Mouse (Mus musculus) embryonic facial prominence, embryonic 14.5 days (tissue): Measurements from ENCODE around the gene Sik2. TPM values are rescaled to one million over a fixed set of nuclear protein-coding genes. Genes with fewer than 3 reads are reported as not detected.

ENCODE experiments used
- ATAC-seq: fragments of 200-750 bp; cut with Nextera tagmentation; 2 replicates; pipeline ENCODE4 v1.8.0; 2017; ENCODE audit warnings: low read depth, moderate number of reproducible peaks, moderate TSS enrichment
- DNase-seq: peaks from one replicate; pipeline ENCODE4 v3.0.0-alpha.2; 2015; ENCODE audit warnings: low spot score
- H3K27ac ChIP-seq: fragments of 300-500 bp; sonication (generic); replicated peaks from 2 replicates; pipeline ENCODE4 v1.5.1; 2014; ENCODE audit warnings: low read depth, mild to moderate bottlenecking, low read length, moderate library complexity
- H3K27me3 ChIP-seq: fragments of 300-500 bp; sonication (generic); replicated peaks from 2 replicates; pipeline ENCODE4 v1.6.1; 2014; ENCODE audit warnings: low read length; ENCODE audit not compliant: control insufficient read depth, insufficient read depth
- H3K36me3 ChIP-seq: fragments of 300-500 bp; sonication (generic); 2 replicates; pipeline ENCODE4 v1.6.1; 2014; ENCODE audit warnings: low read length, mixed read lengths; ENCODE audit not compliant: control insufficient read depth, insufficient read depth
- H3K4me1 ChIP-seq: fragments of 300-500 bp; sonication (generic); 2 replicates; pipeline ENCODE4 v1.6.1; 2014; ENCODE audit warnings: antibody characterized with exemption, low read length; ENCODE audit not compliant: control insufficient read depth, insufficient read depth
- H3K4me2 ChIP-seq: fragments of 300-500 bp; sonication (generic); 2 replicates; pipeline ENCODE4 v1.6.1; 2014; ENCODE audit warnings: low read depth, mild to moderate bottlenecking, low read length, moderate library complexity, mixed read lengths
- H3K4me3 ChIP-seq: fragments of 300-500 bp; sonication (generic); 2 replicates; pipeline ENCODE4 v1.5.1; 2014; ENCODE audit warnings: low read depth, mild to moderate bottlenecking, low read length
- H3K9ac ChIP-seq: fragments of 300-500 bp; sonication (generic); 2 replicates; pipeline ENCODE4 v1.6.1; 2014; ENCODE audit warnings: low read depth, mild to moderate bottlenecking, low read length, moderate library complexity, mixed read lengths
- H3K9me3 ChIP-seq: fragments of 300-500 bp; sonication (generic); 2 replicates; pipeline ENCODE4 v1.6.1; 2016; ENCODE audit warnings: low read length; ENCODE audit not compliant: control insufficient read depth
- WGBS: fragments of 180-500 bp; shearing (Covaris S2); extraction: QIAGEN DNeasy Blood & Tissue Kit; methylation state at CpG from one replicate; pipeline ENCODE4 v1.1.7; 2014; 5-methylcytosine and 5-hydroxymethylcytosine counted together
- polyA plus RNA-seq: library from polyadenylated mRNA; unstranded; fragments of >200 nt; fragmentation: Nextera tagmentation; extraction: Ambion mirVana; gene quantifications from 2 replicates; pipeline ENCODE4 v1.2.1, GENCODE M21; 2014

Sik2 gene
- polyA plus RNA-seq, 1 experiment from 2014 or later: 15.8 TPM

GRCm38 (mm10) chr9:50875470-50875869, 133.4 kb downstream of the Sik2 start:
- 95% methylated on average over 4 of the region's 4 CpGs for WGBS
- no peaks in the 10 kb centered on the region for H3K9me3 ChIP-seq
- H3K4me1 ChIP-seq: no peaks in the 10 kb centered on the region
- ATAC-seq (no peak), DNase-seq (no peak)
- peaks cover 82% of the 10 kb centered on the region for H3K36me3 ChIP-seq
- H3K27me3 ChIP-seq: no peaks in the 10 kb centered on the region
- no peak overlapping the region for H3K4me3 ChIP-seq
- H3K4me2 ChIP-seq: no peak overlapping the region
- H3K9ac ChIP-seq: no peak overlapping the region
- no peak overlapping the region for H3K27ac ChIP-seq

- ATAC-seq (no peak), DNase-seq (no peak)
- Histone ChIP-seq H3K27me3 (no peaks in the 10 kb centered on the region), H3K9me3 (no peaks in the 10 kb centered on the region), H3K36me3 (peaks cover 79% of the 10 kb centered on the region), H3K4me3 (no peak overlapping the region), H3K4me1 (no peaks in the 10 kb centered on the region), H3K27ac (no peak overlapping the region), H3K9ac (no peak overlapping the region), H3K4me2 (no peak overlapping the region)
- 87% methylated on average over 6 of the region's 6 CpGs for WGBS
These were observed 134.8 kb downstream of the Sik2 start for GRCm38 (mm10) chr9:50874031-50874430.

GRCm38 (mm10) chr9:50873210-50873609, 135.7 kb downstream of the Sik2 start:
- ATAC-seq: no peak

GRCm38 (mm10) chr9:50868182-50868581, 140.7 kb downstream of the Sik2 start:
- Histone ChIP-seq H3K9me3 (no peaks in the 10 kb centered on the region), H3K4me2 (no peak overlapping the region), H3K27ac (no peak overlapping the region), H3K4me3 (no peak overlapping the region), H3K4me1 (no peaks in the 10 kb centered on the region), H3K9ac (no peak overlapping the region), H3K36me3 (peaks cover 87% of the 10 kb centered on the region), H3K27me3 (no peaks in the 10 kb centered on the region)
- WGBS: 92% methylated on average over 2 of the region's 2 CpGs
- DNase-seq (no peak), ATAC-seq (no peak)

More at GRCm38 (mm10) chr9:50873210-50873609, 135.7 kb downstream of the Sik2 start:
- DNase-seq: no peak
- Histone ChIP-seq H3K4me1 (no peaks in the 10 kb centered on the region), H3K27ac (no peak overlapping the region), H3K9ac (no peak overlapping the region), H3K4me3 (no peak overlapping the region), H3K4me2 (no peak overlapping the region), H3K9me3 (no peaks in the 10 kb centered on the region), H3K27me3 (no peaks in the 10 kb centered on the region), H3K36me3 (peaks cover 78% of the 10 kb centered on the region)
- WGBS: 90% methylated on average over 9 of the region's 9 CpGs

- Histone ChIP-seq H3K36me3 (peaks cover 87% of the 10 kb centered on the region), H3K4me2 (no peak overlapping the region), H3K4me1 (no peaks in the 10 kb centered on the region), H3K9ac (no peak overlapping the region), H3K9me3 (no peaks in the 10 kb centered on the region), H3K4me3 (no peak overlapping the region), H3K27me3 (no peaks in the 10 kb centered on the region), H3K27ac (no peak overlapping the region)
- 91% methylated on average over 6 of the region's 6 CpGs for WGBS
- no peak for DNase-seq
- no peak for ATAC-seq
These were observed 141.9 kb downstream of the Sik2 start for GRCm38 (mm10) chr9:50867015-50867414.

- Histone ChIP-seq H3K9me3 (no peaks in the 10 kb centered on the region), H3K36me3 (peaks cover 93% of the 10 kb centered on the region), H3K4me2 (no peak overlapping the region), H3K27me3 (no peaks in the 10 kb centered on the region), H3K9ac (no peak overlapping the region), H3K27ac (no peak overlapping the region), H3K4me3 (no peak overlapping the region), H3K4me1 (no peaks in the 10 kb centered on the region)
- 78% methylated on average over 8 of the region's 8 CpGs for WGBS
- no peak for ATAC-seq
- DNase-seq: no peak
These were observed 143.1 kb downstream of the Sik2 start for GRCm38 (mm10) chr9:50865803-50866202.

- 82% methylated on average over 5 of the region's 5 CpGs for WGBS
These were observed 144.0 kb downstream of the Sik2 start for GRCm38 (mm10) chr9:50864877-50865276.

GRCm38 (mm10) chr9:50863824-50864223, 145.0 kb downstream of the Sik2 start:
- Histone ChIP-seq H3K4me1 (no peaks in the 10 kb centered on the region), H3K4me3 (no peak overlapping the region), H3K27me3 (no peaks in the 10 kb centered on the region), H3K27ac (no peak overlapping the region), H3K36me3 (peaks cover 97% of the 10 kb centered on the region), H3K9ac (no peak overlapping the region), H3K4me2 (no peak overlapping the region), H3K9me3 (no peaks in the 10 kb centered on the region)
- ATAC-seq (no peak), DNase-seq (no peak)
- WGBS: 84% methylated on average over 4 of the region's 4 CpGs

More at GRCm38 (mm10) chr9:50864877-50865276, 144.0 kb downstream of the Sik2 start:
- Histone ChIP-seq H3K4me3 (no peak overlapping the region), H3K27me3 (no peaks in the 10 kb centered on the region), H3K4me1 (no peaks in the 10 kb centered on the region), H3K9me3 (no peaks in the 10 kb centered on the region), H3K36me3 (peaks cover 93% of the 10 kb centered on the region), H3K4me2 (no peak overlapping the region), H3K9ac (no peak overlapping the region), H3K27ac (no peak overlapping the region)
- no peak for DNase-seq
- no peak for ATAC-seq

GRCm38 (mm10) chr9:50861119-50861839, 147.6 kb downstream of the Sik2 start:
- no peak overlapping the region for H3K9ac ChIP-seq
- DNase-seq (no peak), ATAC-seq (no peak)
- 91% methylated on average over 18 of the region's 18 CpGs for WGBS
- H3K4me1 ChIP-seq: peaks cover 6% of the 10 kb centered on the region
- H3K4me3 ChIP-seq: no peak overlapping the region
- H3K27me3 ChIP-seq: no peaks in the 10 kb centered on the region
- H3K9me3 ChIP-seq: no peaks in the 10 kb centered on the region
- H3K27ac ChIP-seq: no peak overlapping the region
- H3K4me2 ChIP-seq: no peak overlapping the region
- peaks cover 73% of the 10 kb centered on the region for H3K36me3 ChIP-seq
